Comparison of ENCODE assay signal across 29 mouse cellular contexts in the genomic region with DNA sequence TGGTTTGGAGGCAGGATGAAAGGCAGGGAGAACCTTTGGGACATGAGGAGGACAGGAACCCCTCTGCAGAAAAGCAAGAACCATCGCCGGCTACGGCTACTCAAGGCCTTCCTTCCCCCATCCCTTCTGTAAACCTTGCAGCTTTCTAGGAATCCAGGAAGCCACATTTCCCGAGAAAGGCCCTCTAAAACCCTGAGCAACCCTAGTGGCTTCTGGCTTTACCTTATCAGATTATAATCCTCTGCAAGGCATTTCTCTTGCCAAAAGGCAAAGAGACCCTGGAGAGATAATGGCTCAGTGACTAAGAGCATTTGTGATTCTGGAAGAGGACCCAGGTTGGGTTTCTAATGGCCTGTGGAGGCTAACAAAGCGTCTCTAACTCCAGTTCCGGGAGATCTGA. TPM values are rescaled to one million over a fixed set of nuclear protein-coding genes. Genes with fewer than 3 reads are reported as not detected.
A peak's percentile ranks its signal among the peaks of the same experiment; 100 is the strongest.
DNase-seq lines count a peak whose midpoint lies in the region; ATAC-seq and TF ChIP-seq lines count a peak whose summit lies in the region.
"Had no signal": no experiment of that assay in that cellular context is flagged by ENCODE, and none has a peak within 500 bp of the region (broad histone marks: within the 10 kb centered on the region; RNA-seq: fewer than 3 reads in every experiment).

No protein-coding gene starts in this region.

- no peak overlapping the region for H3K4me3 ChIP-seq in heart, embryonic 13.5 days
- H3K4me3 ChIP-seq in stomach, embryonic 16.5 days (replicated peaks; ENCODE audit: low read length): no peak overlapping the region
- no peak overlapping the region for H3K4me3 ChIP-seq in stomach, postnatal 0 days (ENCODE audit: low read depth, low read length)
- H3K4me3 ChIP-seq: forebrain, embryonic 10.5 days; forebrain, embryonic 15.5 days; heart, adult 2 months; left cerebral cortex, adult 2 months; limb, embryonic 13.5 days; liver, embryonic 12.5 days; neural tube, embryonic 12.5 days had no signal

- no peak for TF ChIP-seq CTCF in stomach, postnatal 0 days (IDR thresholded peaks at IDR 0.05; ENCODE audit: low read depth)

- peaks cover 8% of the 10 kb centered on the region; the same call in 1 of the 2 replicates for H3K36me3 ChIP-seq in heart, embryonic 13.5 days
- no peaks in the 10 kb centered on the region for H3K36me3 ChIP-seq in stomach, embryonic 16.5 days (ENCODE audit: control insufficient read depth, insufficient read depth, low read length)
- H3K36me3 ChIP-seq in stomach, postnatal 0 days (ENCODE audit: control insufficient read depth, insufficient read depth, low read length): no peaks in the 10 kb centered on the region
- H3K36me3 ChIP-seq: forebrain, embryonic 15.5 days; liver, embryonic 12.5 days; neural tube, embryonic 12.5 days had no signal

- peaks cover 39% of the 10 kb centered on the region for H3K4me1 ChIP-seq in heart, embryonic 13.5 days
- H3K4me1 ChIP-seq in stomach, embryonic 16.5 days (ENCODE audit: control insufficient read depth, insufficient read depth, low read length): 0 out of 2 replicates have a peak, but pooled peaks cover 3% of the 10 kb centered on the region
- no peaks in the 10 kb centered on the region for H3K4me1 ChIP-seq in stomach, postnatal 0 days (replicated peaks; ENCODE audit: control insufficient read depth, insufficient read depth)
- H3K4me1 ChIP-seq: forebrain, embryonic 15.5 days had no signal

- H3K9ac ChIP-seq in heart, embryonic 13.5 days: peak overlapping the region; percentile 19; the same call in 1 of the 2 replicates
- no peak overlapping the region for H3K9ac ChIP-seq in stomach, embryonic 16.5 days (ENCODE audit: low read length)
- no peak overlapping the region for H3K9ac ChIP-seq in stomach, postnatal 0 days (ENCODE audit: low read length)
- H3K9ac ChIP-seq: forebrain, embryonic 15.5 days; hindbrain, embryonic 14.5 days; limb, embryonic 13.5 days; liver, embryonic 12.5 days; liver, postnatal 0 days; neural tube, embryonic 12.5 days had no signal

- no peak for TF ChIP-seq EP300 in stomach, postnatal 0 days (optimal IDR thresholded peaks at IDR 0.05)

- ATAC-seq in heart, embryonic 13.5 days (ENCODE audit: extremely low read depth, insufficient number of reproducible peaks, low FRiP score, low TSS enrichment): no peak
- no peak for ATAC-seq in stomach, embryonic 16.5 days (ENCODE audit: insufficient read depth, low FRiP score)
- ATAC-seq in stomach, postnatal 0 days (ENCODE audit: low FRiP score, low TSS enrichment): no peak
- ATAC-seq: activated CD4-positive, CD25-positive, alpha-beta regulatory T cell, adult 4 months; forebrain, embryonic 15.5 days; intestine, postnatal 0 days; liver, embryonic 12.5 days; liver, postnatal 0 days; lung, postnatal 0 days; midbrain, embryonic 16.5 days had no signal

- no peak for DNase-seq in heart, adult 9 months (ENCODE audit: low spot score in 2 of 2)
- no peak for DNase-seq in stomach, postnatal 0 days (ENCODE audit: low spot score)
- peak; percentile 40 for DNase-seq in R1 (ENCODE audit: low read depth, low spot score)
- no peak for DNase-seq in cerebellum, postnatal 25 days
- DNase-seq in cerebellum, postnatal 10 days: no peak
- DNase-seq: adrenal gland, adult 2 months; adrenal gland, postnatal 36 days; cerebellum, adult 18-20 months; cerebellum, postnatal 14 days; gastrocnemius, postnatal 25 days; heart, adult 2 months; kidney, postnatal 25 days; liver, postnatal 0 days; lung, postnatal 4 days; right cerebral cortex, adult 18-20 months had no signal

- no peak overlapping the region for H3K4me2 ChIP-seq in heart, embryonic 13.5 days
- H3K4me2 ChIP-seq in stomach, embryonic 16.5 days (ENCODE audit: low read depth, low read length): no peak overlapping the region
- no peak overlapping the region for H3K4me2 ChIP-seq in stomach, postnatal 0 days (replicated peaks; ENCODE audit: low read depth)
- H3K4me2 ChIP-seq: forebrain, embryonic 15.5 days; hindbrain, embryonic 14.5 days; limb, embryonic 13.5 days; liver, embryonic 12.5 days; neural tube, embryonic 12.5 days had no signal

- no peak overlapping the region for H3K27ac ChIP-seq in heart, embryonic 13.5 days (replicated peaks)
- peak overlapping the region; percentile 28; the same call in 1 of the 2 replicates for H3K27ac ChIP-seq in stomach, embryonic 16.5 days (ENCODE audit: low read length)
- H3K27ac ChIP-seq in stomach, postnatal 0 days (replicated peaks): no peak overlapping the region; the same call in 1 of the 2 replicates
- H3K27ac ChIP-seq: forebrain, embryonic 10.5 days; forebrain, embryonic 15.5 days; heart, adult 2 months; hindbrain, embryonic 14.5 days; left cerebral cortex, adult 2 months; limb, embryonic 13.5 days; liver, embryonic 12.5 days; neural tube, embryonic 12.5 days had no signal

- WGBS in heart, embryonic 13.5 days: 47% methylated on average over 6 of the region's 6 CpGs
- WGBS in stomach, embryonic 16.5 days: 56% methylated on average over 6 of the region's 6 CpGs
- WGBS in stomach, postnatal 0 days: 53% methylated on average over 6 of the region's 6 CpGs

- no peaks in the 10 kb centered on the region for H3K9me3 ChIP-seq in heart, embryonic 13.5 days
- H3K9me3 ChIP-seq in stomach, embryonic 16.5 days (replicated peaks; ENCODE audit: control insufficient read depth, low read length): no peaks in the 10 kb centered on the region
- no peaks in the 10 kb centered on the region for H3K9me3 ChIP-seq in stomach, postnatal 0 days (ENCODE audit: control insufficient read depth, low read length)
- H3K9me3 ChIP-seq: forebrain, embryonic 10.5 days; forebrain, embryonic 15.5 days; limb, embryonic 13.5 days; liver, embryonic 12.5 days; neural tube, embryonic 12.5 days had no signal

- H3K27me3 ChIP-seq in heart, embryonic 13.5 days (replicated peaks): no peaks in the 10 kb centered on the region
- H3K27me3 ChIP-seq in stomach, embryonic 16.5 days (ENCODE audit: control insufficient read depth, insufficient read depth, low read length): no peaks in the 10 kb centered on the region
- H3K27me3 ChIP-seq in stomach, postnatal 0 days (ENCODE audit: control insufficient read depth, insufficient read depth, low read length): no peaks in the 10 kb centered on the region
- H3K27me3 ChIP-seq: limb, embryonic 13.5 days; neural tube, embryonic 12.5 days had no signal

RNA-seq across cellular contexts. Expression of a gene that starts 11.2 kb away (rescaled TPM):
- 37.6 and 49.0 TPM in 2 replicates for polyA plus RNA-seq in heart, embryonic 13.5 days (2015; fragmentation: Nextera tagmentation; extraction: Ambion mirVana)
- 15.0 and 15.2 TPM in 2 replicates for polyA plus RNA-seq in stomach, embryonic 16.5 days (2015; fragmentation: Nextera tagmentation; extraction: Ambion mirVana)
- 26.0 and 29.9 TPM in 2 replicates for polyA plus RNA-seq in stomach, postnatal 0 days (2015; fragmentation: Nextera tagmentation; extraction: Ambion mirVana)

RNA-seq across cellular contexts. Expression of a gene that starts 46.8 kb away (rescaled TPM):
- 0.09 and 0.13 TPM in 2 replicates for polyA plus RNA-seq in heart, embryonic 13.5 days (2015; fragmentation: Nextera tagmentation; extraction: Ambion mirVana)
- 31.5 and 37.0 TPM in 2 replicates for polyA plus RNA-seq in stomach, embryonic 16.5 days (2015; fragmentation: Nextera tagmentation; extraction: Ambion mirVana)
- polyA plus RNA-seq in stomach, postnatal 0 days (2015; fragmentation: Nextera tagmentation; extraction: Ambion mirVana): 8.7 and 10.6 TPM in 2 replicates
- polyA plus RNA-seq: forebrain, embryonic 15.5 days; heart, postnatal 0 days; hindbrain, embryonic 14.5 days; midbrain, embryonic 16.5 days had no signal
